Mouse (Mus musculus) adipocyte (in vitro differentiated cells): ENCODE measurements around the gene Gm20830.
"Not testable (repeated sequence)": the region's sequence is repeated elsewhere in the genome, so short reads cannot be mapped to it uniquely, and the experiment has no call there.

Experiments used
- DNase-seq: peaks from one replicate; pipeline ENCODE4 v3.0.0-alpha.2; 2016; ENCODE audit warnings: low spot score

Gene Gm20830

DNA sequence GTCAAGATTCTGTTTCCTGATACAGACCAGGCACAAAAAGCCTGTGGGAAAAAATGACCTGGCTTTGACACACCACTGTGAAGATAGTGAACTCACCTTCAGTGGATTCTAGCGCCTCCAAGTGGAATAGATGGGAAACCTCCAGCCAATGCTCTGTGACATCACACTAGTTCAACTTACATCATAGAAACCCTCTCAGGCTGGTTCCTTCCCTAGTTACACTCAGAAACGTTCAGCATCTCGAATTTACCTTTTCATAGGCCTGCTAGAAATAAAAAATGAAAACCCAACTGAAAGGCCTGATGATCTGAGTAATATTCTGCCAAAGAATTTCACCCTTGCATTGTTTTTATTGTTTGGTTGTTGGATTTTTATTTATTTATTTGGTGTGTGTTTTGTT is at the start of gene Gm20830:
TSS of gene Gm20830 (minus strand) at position 101 of the 400 bp plus-strand sequence.
- DNase-seq, result not testable (repeated sequence)
